ENCODE assay signal across 9 mouse cellular contexts in genomic region chr12:36040571-36041280, GRCm38 (mm10). TPM values are rescaled to one million over a fixed set of nuclear protein-coding genes. Genes with fewer than 3 reads are reported as not detected.
DNase-seq lines count a peak whose midpoint lies in the region; ATAC-seq lines count a peak whose summit lies in the region.
"Had no signal": no experiment of that assay in that cellular context is flagged by ENCODE, and none has a peak within 500 bp of the region (broad histone marks: within the 10 kb centered on the region; RNA-seq: fewer than 3 reads in every experiment).

No protein-coding gene starts in this region.

- H3K4me2 ChIP-seq in embryonic facial prominence, embryonic 15.5 days (replicated peaks): peak overlapping the region; percentile 99
- peak overlapping the region; percentile 85 for H3K4me2 ChIP-seq in limb, embryonic 12.5 days
- H3K4me2 ChIP-seq in neural tube, embryonic 12.5 days (replicated peaks): peak overlapping the region; percentile 64

- H3K27me3 ChIP-seq in embryonic facial prominence, embryonic 15.5 days: no peaks in the 10 kb centered on the region
- no peaks in the 10 kb centered on the region for H3K27me3 ChIP-seq in limb, embryonic 12.5 days
- H3K27me3 ChIP-seq in neural tube, embryonic 12.5 days (replicated peaks): no peaks in the 10 kb centered on the region

- H3K9me3 ChIP-seq in embryonic facial prominence, embryonic 15.5 days (replicated peaks): no peaks in the 10 kb centered on the region
- H3K9me3 ChIP-seq in limb, embryonic 12.5 days: no peaks in the 10 kb centered on the region
- H3K9me3 ChIP-seq in neural tube, embryonic 12.5 days: 0 out of 2 replicates have a peak, but pooled peaks cover 12% of the 10 kb centered on the region

- H3K4me3 ChIP-seq in embryonic facial prominence, embryonic 15.5 days (replicated peaks): peak overlapping the region; percentile 80
- peak overlapping the region; percentile 84; the same call in 1 of the 2 replicates for H3K4me3 ChIP-seq in limb, embryonic 12.5 days (replicated peaks)
- peak overlapping the region; percentile 97 for H3K4me3 ChIP-seq in neural tube, embryonic 12.5 days

- no peak overlapping the region for H3K27ac ChIP-seq in embryonic facial prominence, embryonic 15.5 days (replicated peaks)
- H3K27ac ChIP-seq in limb, embryonic 12.5 days: no peak overlapping the region
- no peak overlapping the region for H3K27ac ChIP-seq in neural tube, embryonic 12.5 days

- no peak overlapping the region for H3K9ac ChIP-seq in embryonic facial prominence, embryonic 15.5 days
- H3K9ac ChIP-seq in limb, embryonic 12.5 days (replicated peaks): no peak overlapping the region
- H3K9ac ChIP-seq in neural tube, embryonic 12.5 days: peak overlapping the region; percentile 38; the same call in 1 of the 2 replicates

- 48% methylated on average over 10 of the region's 10 CpGs for whole genome bisulfite sequencing in embryonic facial prominence, embryonic 15.5 days
- 71% methylated on average over 10 of the region's 10 CpGs for WGBS in limb, embryonic 12.5 days
- 62% methylated on average over 10 of the region's 10 CpGs for WGBS in neural tube, embryonic 12.5 days

- peak; percentile 70 for DNase-seq in 416B (ENCODE audit: low read depth)
- DNase-seq in B cell, adult 2 months: peak; percentile 37 to 45
- no peak for DNase-seq in gastrocnemius, postnatal 4 days (ENCODE audit: low spot score in 2 of 2)
- DNase-seq in right cerebral cortex, postnatal 25 days: no peak
- no peak for DNase-seq in layer of hippocampus, adult 9-11 months

- no peaks in the 10 kb centered on the region; the same call in 1 of the 2 replicates for H3K4me1 ChIP-seq in embryonic facial prominence, embryonic 15.5 days
- peaks cover 11% of the 10 kb centered on the region; the same call in 1 of the 2 replicates for H3K4me1 ChIP-seq in limb, embryonic 12.5 days (replicated peaks)
- H3K4me1 ChIP-seq in neural tube, embryonic 12.5 days: peaks cover 12% of the 10 kb centered on the region

- no peaks in the 10 kb centered on the region for H3K36me3 ChIP-seq in embryonic facial prominence, embryonic 15.5 days
- H3K36me3 ChIP-seq in limb, embryonic 12.5 days: no peaks in the 10 kb centered on the region
- peaks cover 2% of the 10 kb centered on the region; the same call in 1 of the 2 replicates for H3K36me3 ChIP-seq in neural tube, embryonic 12.5 days

- no peak for ATAC-seq in embryonic facial prominence, embryonic 15.5 days (ENCODE audit: insufficient number of reproducible peaks, low FRiP score, low TSS enrichment, low read depth)
- ATAC-seq in limb, embryonic 12.5 days (ENCODE audit: insufficient number of reproducible peaks, insufficient read depth, low FRiP score, low TSS enrichment, low read depth): no peak
- ATAC-seq in neural tube, embryonic 12.5 days (ENCODE audit: low FRiP score, low read depth): no peak

RNA-seq across cellular contexts. Expression of gene Tspan13, which starts 1.6 kb away (rescaled TPM):
- polyA plus RNA-seq in embryonic facial prominence, embryonic 15.5 days (2015; fragmentation: Nextera tagmentation; extraction: Ambion mirVana): 55.7 and 66.5 TPM in 2 replicates
- polyA plus RNA-seq in limb, embryonic 12.5 days (2016; fragmentation: Nextera tagmentation; extraction: Ambion mirVana): 59.8 and 67.8 TPM in 2 replicates
- polyA plus RNA-seq in neural tube, embryonic 12.5 days (2016; fragmentation: Nextera tagmentation; extraction: Ambion mirVana): 255 and 277 TPM in 2 replicates
- 10 to 100 TPM; 55.4 to 70.3 TPM for total RNA-seq in gastrocnemius, postnatal 4 days (2021)

RNA-seq across cellular contexts. Expression of gene Agr2, which starts 48.0 kb away (rescaled TPM):
- polyA plus RNA-seq in embryonic facial prominence, embryonic 15.5 days (2015; fragmentation: Nextera tagmentation; extraction: Ambion mirVana): 8.9 and 13.8 TPM in 2 replicates
- polyA plus RNA-seq in limb, embryonic 12.5 days (2016; fragmentation: Nextera tagmentation; extraction: Ambion mirVana): not detected in 2 replicates
- polyA plus RNA-seq in neural tube, embryonic 12.5 days (2016; fragmentation: Nextera tagmentation; extraction: Ambion mirVana): not detected in 2 replicates
- not detected for total RNA-seq in gastrocnemius, postnatal 4 days (2021)
- total RNA-seq: common myeloid progenitor, adult 5-6 weeks had no signal

Comparison
In these comparisons a context has a peak if more than half of its experiments do, and no peak if none do; other contexts are left out.
1. DNase-seq: peak in 416B (single experiment) and B cell, adult 2 months (2 of 2); none in gastrocnemius, postnatal 4 days (0 of 2), right cerebral cortex, postnatal 25 days (single experiment) and layer of hippocampus, adult 9-11 months (single experiment).
2. Peak in every context shown above with its lines, with median percentiles within 50 percentile points of each other: H3K4me2 ChIP-seq and H3K4me3 ChIP-seq.